Mouse (Mus musculus) testis, adult 2 months (tissue): ENCODE data around the gene Myh9.

ENCODE experiments used
- CTCF ChIP-seq: fragments of 200-500 bp; IDR thresholded peaks from 2 replicates; pipeline ENCODE4 v1.5.1; 2012; ENCODE audit warnings: low read depth, mild to moderate bottlenecking, inconsistent platforms, low read length, moderate library complexity; ENCODE audit not compliant: control insufficient read depth, insufficient read depth, insufficient replicate concordance
- POLR2A ChIP-seq: fragments of 200-500 bp; IDR thresholded peaks from 2 replicates; pipeline ENCODE4 v1.6.1; 2012; ENCODE audit warnings: low read depth, mild to moderate bottlenecking, inconsistent platforms, low read length, moderate library complexity; ENCODE audit not compliant: control insufficient read depth

DNA sequence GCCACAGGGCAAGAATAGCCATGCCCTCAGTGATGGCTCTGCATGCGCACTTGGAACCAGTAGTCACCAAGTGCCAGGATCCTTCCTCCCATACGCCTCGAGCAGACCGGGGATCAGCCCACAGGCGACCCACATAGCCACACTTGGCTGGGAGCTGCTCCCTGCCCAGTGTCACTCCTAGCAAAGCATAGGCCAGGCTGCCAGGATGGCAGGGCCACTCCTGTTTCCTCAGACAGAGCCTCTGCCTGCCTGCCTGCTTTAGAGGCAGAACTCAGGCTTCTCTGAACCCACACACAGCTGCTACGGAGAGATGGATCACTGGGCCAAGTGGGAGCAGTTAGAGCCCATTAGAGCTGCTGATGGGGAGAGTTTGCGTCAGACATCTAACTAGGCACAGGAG lies 48.4 kb downstream of the Myh9 start:
- TF ChIP-seq POLR2A (no peak), CTCF (no peak)
